Mouse (Mus musculus) bone marrow, adult 2 months (tissue): Measurements from ENCODE around the gene Ide. TPM values are rescaled to one million over a fixed set of nuclear protein-coding genes. Genes with fewer than 3 reads are reported as not detected.

Source experiments
- H3K27ac ChIP-seq: fragments of 200-500 bp; 2 replicates; pipeline ENCODE4 v1.5.1; 2012; ENCODE audit warnings: low read depth, mild to moderate bottlenecking, control low read depth, inconsistent platforms, low read length; ENCODE audit not compliant: control insufficient read depth, poor library complexity, insufficient read depth
- H3K4me1 ChIP-seq: fragments of 200-500 bp; 2 replicates; pipeline ENCODE4 v1.6.1; 2011; ENCODE audit warnings: low read length; ENCODE audit not compliant: control insufficient read depth, insufficient read depth
- H3K4me3 ChIP-seq: fragments of 200-500 bp; replicated peaks from 2 replicates; pipeline ENCODE3; 2011; ENCODE audit warnings: mild to moderate bottlenecking, low read depth, low read length, control low read depth; ENCODE audit not compliant: control insufficient read depth
- CTCF ChIP-seq: fragments of 200-500 bp; IDR thresholded peaks from 2 replicates; pipeline ENCODE4 v1.5.1; 2011; ENCODE audit warnings: low read length, control low read depth; ENCODE audit not compliant: control insufficient read depth, insufficient read depth
- POLR2A ChIP-seq: fragments of 200-500 bp; IDR thresholded peaks from 2 replicates; pipeline ENCODE4 v1.6.1; 2011; ENCODE audit warnings: low read depth, mild to moderate bottlenecking, control low read depth, low read length, borderline replicate concordance; ENCODE audit not compliant: control insufficient read depth
- WGBS: fragments of 180-500 bp; shearing (Covaris S2); methylation state at CpG from one replicate; pipeline ENCODE4 v1.1.7; 2018; 5-methylcytosine and 5-hydroxymethylcytosine counted together
- polyA plus RNA-seq: library from polyadenylated mRNA; stranded (reverse); fragments of >200 nt; gene quantifications from 2 replicates; pipeline ENCODE4 v1.2.4, GENCODE M21; 2011; ENCODE audit warnings: low replicate concordance; ENCODE audit not compliant: missing spikeins, insufficient read depth, insufficient read length

Gene Ide
- polyA plus RNA-seq, 1 experiment = 11.1 TPM

- H3K4me1 ChIP-seq = no peaks in the 10 kb centered on the region; the same call in 1 of the 2 replicates
- 12% methylated on average over 5 of the region's 5 CpGs for WGBS
- no peak overlapping the region for H3K27ac ChIP-seq
- H3K4me3 ChIP-seq = peak overlapping the region; percentile 34
- TF ChIP-seq CTCF (no peak), POLR2A (no peak)
Measured at GRCm38 (mm10) chr19:37370356-37370755, 32.7 kb upstream of the Ide start.

- H3K4me1 ChIP-seq = no peaks in the 10 kb centered on the region; the same call in 1 of the 2 replicates
- TF ChIP-seq CTCF = no peak
- WGBS = 64% methylated on average over 4 of the region's 4 CpGs
- H3K4me3 ChIP-seq = no peak overlapping the region
- H3K27ac ChIP-seq = no peak overlapping the region; the same call in 1 of the 2 replicates
Measured at GRCm38 (mm10) chr19:37369921-37370320, 32.3 kb upstream of the Ide start.

- Histone ChIP-seq H3K4me3 (no peak overlapping the region), H3K4me1 (no peaks in the 10 kb centered on the region; the same call in 1 of the 2 replicates), H3K27ac (no peak overlapping the region)
- no peak for TF ChIP-seq CTCF
- TF ChIP-seq POLR2A = no peak
- WGBS = 82% methylated on average over 1 of the region's 1 CpGs
Measured at GRCm38 (mm10) chr19:37368990-37369389, 31.3 kb upstream of the Ide start.

- Histone ChIP-seq H3K27ac (no peak overlapping the region), H3K4me1 (no peaks in the 10 kb centered on the region), H3K4me3 (no peak overlapping the region)
- WGBS = 78% methylated on average over 11 of the region's 11 CpGs
- TF ChIP-seq CTCF = no peak
- no peak for TF ChIP-seq POLR2A
Measured at GRCm38 (mm10) chr19:37363128-37363939, 25.7 kb upstream of the Ide start.

- H3K27ac ChIP-seq = no peak overlapping the region
- no peaks in the 10 kb centered on the region for H3K4me1 ChIP-seq
- WGBS = 77% methylated on average over 5 of the region's 5 CpGs
- TF ChIP-seq POLR2A (no peak), CTCF (no peak)
- no peak overlapping the region for H3K4me3 ChIP-seq
Measured at GRCm38 (mm10) chr19:37362545-37362944, 24.9 kb upstream of the Ide start.

- Histone ChIP-seq H3K27ac (no peak overlapping the region), H3K4me3 (no peak overlapping the region), H3K4me1 (no peaks in the 10 kb centered on the region)
- 23% methylated on average over 5 of the region's 5 CpGs for WGBS
- no peak for TF ChIP-seq CTCF
- no peak for TF ChIP-seq POLR2A
Measured at GRCm38 (mm10) chr19:37360044-37360443, 22.4 kb upstream of the Ide start.

GRCm38 (mm10) chr19:37353331-37353730, 15.7 kb upstream of the Ide start:
- WGBS = 86% methylated on average over 6 of the region's 6 CpGs
- no peak overlapping the region for H3K27ac ChIP-seq
- no peak overlapping the region for H3K4me3 ChIP-seq
- no peaks in the 10 kb centered on the region for H3K4me1 ChIP-seq
- TF ChIP-seq CTCF (no peak), POLR2A (no peak)

- 88% methylated on average over 3 of the region's 3 CpGs for WGBS
- Histone ChIP-seq H3K27ac (no peak overlapping the region), H3K4me3 (no peak overlapping the region), H3K4me1 (no peaks in the 10 kb centered on the region)
- TF ChIP-seq CTCF (no peak), POLR2A (no peak)
Measured at GRCm38 (mm10) chr19:37352756-37353155, 15.1 kb upstream of the Ide start.
